Mouse (Mus musculus): ENCODE results near the gene Fgf11.

GRCm38 (mm10) chr11:69793429-69793828 is 8.2 kb downstream of the Fgf11 start:
- TF ChIP-seq CTCF (IDR thresholded peaks at IDR 0.05; ENCODE audit: extremely low read depth, insufficient read depth, low read length) (no peak), POLR2A (IDR thresholded peaks at IDR 0.05; ENCODE audit: extremely low read depth, insufficient read depth, low read length) (no peak)
